Mouse (Mus musculus): ENCODE data around the gene Vmn1r170.
"Not testable (repeated sequence)": the region's sequence is repeated elsewhere in the genome, so short reads cannot be mapped to it uniquely, and the experiment has no call there.

The Vmn1r170 gene

GRCm38 (mm10) chr7:23605875-23606274 is at the start of gene Vmn1r170:
Vmn1r170 (plus strand) TSS chr7:23606175.
- not testable (repeated sequence) for ATAC-seq (ENCODE audit: low TSS enrichment)

GRCm38 (mm10) chr7:23575226-23575625 is 30.7 kb upstream of the Vmn1r170 start, which contains the start of gene Vmn1r169:
Vmn1r169 (plus strand) TSS chr7:23575526.
- ATAC-seq (ENCODE audit: low TSS enrichment), result not testable (repeated sequence)

- ATAC-seq (ENCODE audit: low TSS enrichment), result no peak
Measured at GRCm38 (mm10) chr7:23630422-23630821, 24.4 kb downstream of the Vmn1r170 start, which contains the start of gene Vmn1r171. Vmn1r171 (plus strand) TSS chr7:23630722.

Data from frontal cortex, adult (tissue).